Mouse (Mus musculus) forelimb bud, embryonic 11.5 days (tissue): ENCODE results near the gene Cbln3.

Source experiments
- DNase-seq: peaks from one replicate; pipeline ENCODE4 v3.0.0-alpha.2; 2012; ENCODE audit warnings: low read depth, low spot score

Cbln3 gene

GRCm38 (mm10) chr14:55880982-55881381 lies 3.2 kb downstream of the Cbln3 start:
- DNase-seq: no peak

GRCm38 (mm10) chr14:55879623-55880022 lies 4.6 kb downstream of the Cbln3 start:
- DNase-seq: peak; percentile 73

- DNase-seq: no peak
Observed at GRCm38 (mm10) chr14:55878316-55878940, 5.8 kb downstream of the Cbln3 start.

- DNase-seq: no peak
Observed at GRCm38 (mm10) chr14:55877469-55878315, 6.5 kb downstream of the Cbln3 start.

GRCm38 (mm10) chr14:55873714-55874683 lies 10.2 kb downstream of the Cbln3 start:
- peak; percentile 75 for DNase-seq

- DNase-seq: no peak
Observed at GRCm38 (mm10) chr14:55873242-55873713, 10.9 kb downstream of the Cbln3 start.

GRCm38 (mm10) chr14:55872551-55872950 lies 11.6 kb downstream of the Cbln3 start:
- DNase-seq: no peak

- no peak for DNase-seq
Observed at GRCm38 (mm10) chr14:55872039-55872438, 12.2 kb downstream of the Cbln3 start.

- no peak for DNase-seq
Observed at GRCm38 (mm10) chr14:55869538-55869937, 14.7 kb downstream of the Cbln3 start.

- DNase-seq: no peak
Observed at GRCm38 (mm10) chr14:55868230-55869026, 15.8 kb downstream of the Cbln3 start.

GRCm38 (mm10) chr14:55866962-55867361 lies 17.2 kb downstream of the Cbln3 start:
- DNase-seq: peak; percentile 80

GRCm38 (mm10) chr14:55863773-55864172 lies 20.4 kb downstream of the Cbln3 start:
- DNase-seq: peak; percentile 80

- no peak for DNase-seq
Observed at GRCm38 (mm10) chr14:55862970-55863369, 21.2 kb downstream of the Cbln3 start.

- no peak for DNase-seq
Observed at GRCm38 (mm10) chr14:55862186-55862585, 22.0 kb downstream of the Cbln3 start.

GRCm38 (mm10) chr14:55857588-55857987 lies 26.6 kb downstream of the Cbln3 start:
- DNase-seq: no peak

- DNase-seq: peak; percentile 71
Observed at GRCm38 (mm10) chr14:55855101-55855561, 29.1 kb downstream of the Cbln3 start.

GRCm38 (mm10) chr14:55854406-55855100 lies 29.6 kb downstream of the Cbln3 start:
- no peak for DNase-seq

GRCm38 (mm10) chr14:55853621-55854285 lies 30.4 kb downstream of the Cbln3 start, which contains the start of gene Nynrin:
Gene Nynrin, plus strand, starts transcription at chr14:55854010.
- DNase-seq: peak; percentile 90
